Comparison of ENCODE assay signal across 26 mouse cellular contexts in genomic region chr17:86899821-86900220, GRCm38 (mm10). TPM values are rescaled to one million over a fixed set of nuclear protein-coding genes. Genes with fewer than 3 reads are reported as not detected.
A peak's percentile ranks its signal among the peaks of the same experiment; 100 is the strongest.
DNase-seq lines count a peak whose midpoint lies in the region; TF ChIP-seq lines count a peak whose summit lies in the region.
"Had no signal": no experiment of that assay in that cellular context is flagged by ENCODE, and none has a peak within 500 bp of the region (broad histone marks: within the 10 kb centered on the region; RNA-seq: fewer than 3 reads in every experiment).

No protein-coding gene starts in this region.

- H3K27ac ChIP-seq in heart, adult 2 months = no peak overlapping the region
- H3K27ac ChIP-seq in kidney, adult 2 months (ENCODE audit: insufficient read depth, low read depth, low read length) = no peak overlapping the region
- H3K27ac ChIP-seq: embryonic facial prominence, embryonic 12.5 days; forebrain, embryonic 15.5 days; hindbrain, embryonic 10.5 days had no signal

- intact Hi-C loops in heart, adult 2 months (cut with DNase I) = no loop called here

- peak; percentile 78 for DNase-seq in heart, adult 11 months
- DNase-seq in heart, adult 2 months = no peak
- peak; percentile 62 for DNase-seq in kidney, adult 2 months
- DNase-seq in kidney, postnatal 10 days = no peak
- peak; percentile 32 for DNase-seq in testis, postnatal 10 days (ENCODE audit: low spot score)
- DNase-seq in testis, postnatal 14 days (ENCODE audit: low spot score) = no peak
- no peak for DNase-seq in left cerebral cortex, adult 9 months (ENCODE audit: low spot score in 2 of 2)
- DNase-seq: adrenal gland, adult 8-10 months; adrenal gland, postnatal 36 days; B cell, adult 2 months; cerebellum, adult 8-10 months; cerebellum, postnatal 14 days; embryo, embryonic 11 days; gastrocnemius, postnatal 10 days had no signal

- H3K9ac ChIP-seq in heart, adult 2 months (ENCODE audit: low read depth, low read length) = no peak overlapping the region
- H3K9ac ChIP-seq: embryonic facial prominence, embryonic 12.5 days; forebrain, embryonic 15.5 days; heart, embryonic 12.5 days had no signal

- H3K27me3 ChIP-seq in heart, adult 2 months (ENCODE audit: control insufficient read depth, insufficient read depth, low read length) = no peaks in the 10 kb centered on the region
- no peaks in the 10 kb centered on the region for H3K27me3 ChIP-seq in kidney, adult 2 months (replicated peaks; ENCODE audit: control insufficient read depth, insufficient read depth, low read length)
- H3K27me3 ChIP-seq: embryonic facial prominence, embryonic 12.5 days; forebrain, embryonic 15.5 days; heart, embryonic 12.5 days had no signal

- H3K36me3 ChIP-seq in heart, adult 2 months (ENCODE audit: control insufficient read depth, insufficient read depth, low read length) = no peaks in the 10 kb centered on the region
- no peaks in the 10 kb centered on the region for H3K36me3 ChIP-seq in kidney, adult 2 months (ENCODE audit: control insufficient read depth, insufficient read depth, low read length)
- H3K36me3 ChIP-seq: embryonic facial prominence, embryonic 12.5 days; forebrain, embryonic 15.5 days; G1E; heart, embryonic 12.5 days; hindbrain, embryonic 10.5 days had no signal

- WGBS in heart, adult 2 months = 78% methylated on average over 5 of the region's 5 CpGs
- 34% methylated on average over 5 of the region's 5 CpGs for WGBS in kidney, adult 2 months

- H3K4me1 ChIP-seq in heart, adult 2 months (ENCODE audit: control insufficient read depth, insufficient read depth, low read length) = peaks cover 3% of the 10 kb centered on the region; the same call in 1 of the 2 replicates
- H3K4me1 ChIP-seq in kidney, adult 2 months (ENCODE audit: control insufficient read depth, insufficient read depth, low read length) = no peaks in the 10 kb centered on the region
- H3K4me1 ChIP-seq: embryonic facial prominence, embryonic 12.5 days had no signal

- no peak for TF ChIP-seq POLR2A in heart, adult 2 months (IDR thresholded peaks at IDR 0.05; ENCODE audit: insufficient read depth, low read depth, low read length)
- no peak for TF ChIP-seq POLR2A in kidney, adult 2 months (IDR thresholded peaks at IDR 0.05; ENCODE audit: low read depth, low read length)

- no peak for TF ChIP-seq EP300 in heart, adult 2 months (IDR thresholded peaks at IDR 0.05; ENCODE audit: insufficient read depth, low read depth, low read length)

- H3K79me2 ChIP-seq in heart, adult 2 months (replicated peaks; ENCODE audit: control insufficient read depth, insufficient read depth, low read length) = no peaks in the 10 kb centered on the region

- no peak for TF ChIP-seq CTCF in heart, adult 2 months (IDR thresholded peaks at IDR 0.05)
- TF ChIP-seq CTCF in kidney, adult 2 months (conservative IDR thresholded peaks at IDR 0.05; ENCODE audit: insufficient read depth, insufficient read length, low read depth, low read length) = no peak

- no peak overlapping the region for H3K4me3 ChIP-seq in heart, adult 2 months
- H3K4me3 ChIP-seq in kidney, adult 2 months (ENCODE audit: insufficient read depth, low read depth, low read length) = no peak overlapping the region
- H3K4me3 ChIP-seq: embryonic facial prominence, embryonic 12.5 days; forebrain, embryonic 15.5 days; heart, embryonic 12.5 days; hindbrain, embryonic 10.5 days had no signal

RNA-seq across cellular contexts. Expression of gene Tmem247, which starts 17.3 kb away (rescaled TPM):
- total RNA-seq in heart, adult 2 months (2021) = not detected
- 0.26 TPM in 1 of 2 replicates, not detected in the other for polyA plus RNA-seq in heart, adult 2 months (2012; rRNA removed)
- not detected in 2 replicates for polyA plus RNA-seq in kidney, adult 2 months (2012; rRNA removed)
- total RNA-seq: adrenal gland, adult 8-10 months; adrenal gland, postnatal 36 days; common myeloid progenitor, adult 5-6 weeks; G1E; gastrocnemius, postnatal 10 days; gastrocnemius, postnatal 4 days; heart, adult 8-10 months; heart, postnatal 25 days had no signal
- polyA plus RNA-seq: CD4-positive, CD25-positive, alpha-beta regulatory T cell, adult 4 months; embryonic facial prominence, embryonic 12.5 days; forebrain, embryonic 11.5 days; forebrain, embryonic 15.5 days; G1E; heart, embryonic 12.5 days; heart, embryonic 16.5 days; hindbrain, embryonic 10.5 days had no signal

RNA-seq across cellular contexts. Expression of gene Atp6v1e2, which starts 47.9 kb away (rescaled TPM):
- not detected for total RNA-seq in heart, adult 2 months (2021)
- polyA plus RNA-seq in heart, adult 2 months (2012; rRNA removed) = not detected in 2 replicates
- not detected in 2 replicates for polyA plus RNA-seq in kidney, adult 2 months (2012; rRNA removed)
- total RNA-seq: adrenal gland, adult 8-10 months; adrenal gland, postnatal 36 days; common myeloid progenitor, adult 5-6 weeks; G1E; gastrocnemius, postnatal 10 days; gastrocnemius, postnatal 4 days; heart, adult 8-10 months; heart, postnatal 25 days had no signal
- polyA plus RNA-seq: CD4-positive, CD25-positive, alpha-beta regulatory T cell, adult 4 months; embryonic facial prominence, embryonic 12.5 days; forebrain, embryonic 11.5 days; forebrain, embryonic 15.5 days; G1E; heart, embryonic 12.5 days; heart, embryonic 16.5 days; hindbrain, embryonic 10.5 days had no signal

Comparison
In these comparisons a context has a peak if more than half of its experiments do, and no peak if none do; other contexts are left out.
1. DNase-seq: peak in heart, adult 11 months (single experiment), kidney, adult 2 months (single experiment) and testis, postnatal 10 days (single experiment); none in heart, adult 2 months (0 of 2), kidney, postnatal 10 days (single experiment), testis, postnatal 14 days (single experiment) and left cerebral cortex, adult 9 months (0 of 2).